Mouse (Mus musculus): ENCODE results near the gene Hmgcl. TPM values are rescaled to one million over a fixed set of nuclear protein-coding genes. Genes with fewer than 3 reads are reported as not detected.
"Not testable (repeated sequence)": the region's sequence is repeated elsewhere in the genome, so short reads cannot be mapped to it uniquely, and the experiment has no call there.

The Hmgcl gene
- total RNA-seq, 1 experiment from 2014 or later = 67.9 TPM

GRCm38 (mm10) chr4:135972556-135972906 lies 26.3 kb downstream of the Hmgcl start, which contains the start of gene Lypla2:
Gene Lypla2, minus strand, starts transcription at chr4:135972626.
- peak; percentile 72 for ATAC-seq (replicated peaks; ENCODE audit: insufficient number of reproducible peaks, low FRiP score, low TSS enrichment, poor library complexity, severe bottlenecking)

GRCm38 (mm10) chr4:135972911-135973811 lies 26.9 kb downstream of the Hmgcl start:
- no peak for ATAC-seq (replicated peaks; ENCODE audit: insufficient number of reproducible peaks, low FRiP score, low TSS enrichment, poor library complexity, severe bottlenecking)

GRCm38 (mm10) chr4:135976146-135976545 lies 29.9 kb downstream of the Hmgcl start:
- ATAC-seq (replicated peaks; ENCODE audit: insufficient number of reproducible peaks, low FRiP score, low TSS enrichment, poor library complexity, severe bottlenecking) = no peak

GRCm38 (mm10) chr4:135980223-135980622 lies 34.0 kb downstream of the Hmgcl start:
- not testable (repeated sequence) for ATAC-seq (replicated peaks; ENCODE audit: insufficient number of reproducible peaks, low FRiP score, low TSS enrichment, poor library complexity, severe bottlenecking)

- ATAC-seq (replicated peaks; ENCODE audit: insufficient number of reproducible peaks, low FRiP score, low TSS enrichment, poor library complexity, severe bottlenecking) = peak; percentile 66
Measured at GRCm38 (mm10) chr4:135981524-135982063, 35.3 kb downstream of the Hmgcl start.

- ATAC-seq (replicated peaks; ENCODE audit: insufficient number of reproducible peaks, low FRiP score, low TSS enrichment, poor library complexity, severe bottlenecking) = no peak
Measured at GRCm38 (mm10) chr4:135984556-135984955, 38.3 kb downstream of the Hmgcl start.

GRCm38 (mm10) chr4:135985193-135985592 lies 38.9 kb downstream of the Hmgcl start:
- no peak for ATAC-seq (replicated peaks; ENCODE audit: insufficient number of reproducible peaks, low FRiP score, low TSS enrichment, poor library complexity, severe bottlenecking)

- no peak for ATAC-seq (replicated peaks; ENCODE audit: insufficient number of reproducible peaks, low FRiP score, low TSS enrichment, poor library complexity, severe bottlenecking)
Measured at GRCm38 (mm10) chr4:135985769-135986168, 39.5 kb downstream of the Hmgcl start.

- ATAC-seq (replicated peaks; ENCODE audit: insufficient number of reproducible peaks, low FRiP score, low TSS enrichment, poor library complexity, severe bottlenecking) = no peak
Measured at GRCm38 (mm10) chr4:135986301-135986942, 40.2 kb downstream of the Hmgcl start.

GRCm38 (mm10) chr4:135986943-135987710 lies 40.9 kb downstream of the Hmgcl start, which contains the start of gene Pithd1:
Gene Pithd1, minus strand, starts transcription at chr4:135987264.
- ATAC-seq (replicated peaks; ENCODE audit: insufficient number of reproducible peaks, low FRiP score, low TSS enrichment, poor library complexity, severe bottlenecking) = peak; percentile 84

- no peak for ATAC-seq (replicated peaks; ENCODE audit: insufficient number of reproducible peaks, low FRiP score, low TSS enrichment, poor library complexity, severe bottlenecking)
Measured at GRCm38 (mm10) chr4:135987714-135988113, 41.5 kb downstream of the Hmgcl start.

- ATAC-seq (replicated peaks; ENCODE audit: insufficient number of reproducible peaks, low FRiP score, low TSS enrichment, poor library complexity, severe bottlenecking) = no peak
Measured at GRCm38 (mm10) chr4:135993941-135994340, 47.7 kb downstream of the Hmgcl start.

- no peak for ATAC-seq (replicated peaks; ENCODE audit: insufficient number of reproducible peaks, low FRiP score, low TSS enrichment, poor library complexity, severe bottlenecking)
Measured at GRCm38 (mm10) chr4:135995118-135995517, 48.9 kb downstream of the Hmgcl start.

GRCm38 (mm10) chr4:136004107-136004675 lies 57.9 kb downstream of the Hmgcl start:
- no peak for ATAC-seq (replicated peaks; ENCODE audit: insufficient number of reproducible peaks, low FRiP score, low TSS enrichment, poor library complexity, severe bottlenecking)

- ATAC-seq (replicated peaks; ENCODE audit: insufficient number of reproducible peaks, low FRiP score, low TSS enrichment, poor library complexity, severe bottlenecking) = no peak
Measured at GRCm38 (mm10) chr4:136004921-136005320, 58.7 kb downstream of the Hmgcl start.

- no peak for ATAC-seq (replicated peaks; ENCODE audit: insufficient number of reproducible peaks, low FRiP score, low TSS enrichment, poor library complexity, severe bottlenecking)
Measured at GRCm38 (mm10) chr4:136006821-136007220, 60.6 kb downstream of the Hmgcl start.

- no peak for ATAC-seq (replicated peaks; ENCODE audit: insufficient number of reproducible peaks, low FRiP score, low TSS enrichment, poor library complexity, severe bottlenecking)
Measured at GRCm38 (mm10) chr4:136008782-136009447, 62.7 kb downstream of the Hmgcl start.

GRCm38 (mm10) chr4:136010586-136010985 lies 64.3 kb downstream of the Hmgcl start:
- no peak for ATAC-seq (replicated peaks; ENCODE audit: insufficient number of reproducible peaks, low FRiP score, low TSS enrichment, poor library complexity, severe bottlenecking)
